Mouse (Mus musculus): ENCODE results near the gene Tmie.

The Tmie gene

GRCm38 (mm10) chr9:110888935-110889334 lies 9.0 kb upstream of the Tmie start:
- no peak for DNase-seq (ENCODE audit: low spot score)

- no peak for DNase-seq (ENCODE audit: low spot score)
Observed at GRCm38 (mm10) chr9:110887388-110888303, 7.7 kb upstream of the Tmie start.

- peak; percentile 52 for DNase-seq (ENCODE audit: low spot score)
Observed at GRCm38 (mm10) chr9:110881953-110882352, 2.0 kb upstream of the Tmie start.

GRCm38 (mm10) chr9:110880772-110881171 lies 859 bp upstream of the Tmie start:
- peak; percentile 72 for DNase-seq (ENCODE audit: low spot score)

GRCm38 (mm10) chr9:110879191-110879920 lies 557 bp downstream of the Tmie start, which contains the start of gene Als2cl:
TSS of gene Als2cl (plus strand) at chr9:110879870.
- no peak for DNase-seq (ENCODE audit: low spot score)

- DNase-seq (ENCODE audit: low spot score) = peak; percentile 57
Observed at GRCm38 (mm10) chr9:110877888-110878287, 2.0 kb downstream of the Tmie start.

GRCm38 (mm10) chr9:110877353-110877752 lies 2.6 kb downstream of the Tmie start:
- DNase-seq (ENCODE audit: low spot score) = no peak

GRCm38 (mm10) chr9:110875288-110875695 lies 4.6 kb downstream of the Tmie start:
- no peak for DNase-seq (ENCODE audit: low spot score)

- no peak for DNase-seq (ENCODE audit: low spot score)
Observed at GRCm38 (mm10) chr9:110874660-110875191, 5.2 kb downstream of the Tmie start.

- no peak for DNase-seq (ENCODE audit: low spot score)
Observed at GRCm38 (mm10) chr9:110873681-110874659, 5.9 kb downstream of the Tmie start.

- DNase-seq (ENCODE audit: low spot score) = peak; percentile 50
Observed at GRCm38 (mm10) chr9:110871030-110871429, 8.9 kb downstream of the Tmie start.

GRCm38 (mm10) chr9:110858967-110859596 lies 20.8 kb downstream of the Tmie start:
- no peak for DNase-seq (ENCODE audit: low spot score)

- DNase-seq (ENCODE audit: low spot score) = no peak
Observed at GRCm38 (mm10) chr9:110858523-110858922, 21.4 kb downstream of the Tmie start.

GRCm38 (mm10) chr9:110857781-110858472 lies 22.0 kb downstream of the Tmie start, which contains the start of gene Prss50:
TSS of gene Prss50 (plus strand) at chr9:110857967.
- DNase-seq (ENCODE audit: low spot score) = no peak

- no peak for DNase-seq (ENCODE audit: low spot score)
Observed at GRCm38 (mm10) chr9:110856920-110857319, 23.0 kb downstream of the Tmie start.

- no peak for DNase-seq (ENCODE audit: low spot score)
Observed at GRCm38 (mm10) chr9:110855903-110856302, 24.0 kb downstream of the Tmie start.

- DNase-seq (ENCODE audit: low spot score) = no peak
Observed at GRCm38 (mm10) chr9:110849162-110849561, 30.8 kb downstream of the Tmie start.

GRCm38 (mm10) chr9:110844206-110844605 lies 35.7 kb downstream of the Tmie start, which contains the start of gene Prss46:
TSS of gene Prss46 (plus strand) at chr9:110844506.
- DNase-seq (ENCODE audit: low spot score) = no peak

GRCm38 (mm10) chr9:110841438-110841837 lies 38.5 kb downstream of the Tmie start:
- no peak for DNase-seq (ENCODE audit: low spot score)

GRCm38 (mm10) chr9:110840905-110841304 lies 39.0 kb downstream of the Tmie start:
- no peak for DNase-seq (ENCODE audit: low spot score)

Measured in urinary bladder, postnatal 14 days (tissue).